Mouse (Mus musculus): ENCODE measurements at regions not wholly inside any gene's neighbourhood (a gene's known extent, or its start where the extent isn't known, plus 50 kb on each side); places are given as distances from the start of the nearest gene placed in this dataset.

DNA sequence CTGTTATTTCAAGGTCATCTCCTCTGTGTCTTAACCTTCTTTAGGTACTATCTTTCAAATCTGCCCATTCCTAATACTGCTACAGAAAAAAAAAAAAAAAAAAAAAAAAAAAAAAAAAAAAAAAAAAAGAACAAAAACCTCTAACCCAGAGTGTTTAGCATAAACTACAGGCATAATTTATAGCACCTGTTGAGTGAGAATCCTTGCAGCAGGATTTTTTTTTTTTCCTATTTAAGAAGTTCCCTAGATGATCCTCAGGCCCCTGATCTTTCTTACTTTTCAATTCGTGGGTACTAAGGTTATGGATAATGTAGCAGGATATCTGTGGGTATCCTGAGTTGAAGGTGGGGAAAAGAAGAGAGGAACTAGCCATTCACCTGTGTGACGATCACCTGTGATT, 114.1 kb upstream of the Cdh11 start:
- TF ChIP-seq CTCF (IDR thresholded peaks at IDR 0.05): no peak
- TF ChIP-seq POLR2A (IDR thresholded peaks at IDR 0.05; ENCODE audit: insufficient read depth, low read depth, low read length): no peak

Measured in heart, adult 2 months (tissue).